Mouse (Mus musculus) midbrain, embryonic 13.5 days (tissue): ENCODE results near the gene BC003965. TPM values are rescaled to one million over a fixed set of nuclear protein-coding genes. Genes with fewer than 3 reads are reported as not detected.

Source experiments
- ATAC-seq: fragments of 200-750 bp; cut with Nextera tagmentation; 2 replicates; pipeline ENCODE4 v1.8.0; 2017; ENCODE audit warnings: mild to moderate bottlenecking, moderate TSS enrichment, moderate library complexity
- H3K27ac ChIP-seq: fragments of 300-500 bp; sonication (generic); 2 replicates; pipeline ENCODE4 v1.5.1; 2015; ENCODE audit warnings: inconsistent platforms, mild to moderate bottlenecking, moderate library complexity
- H3K27me3 ChIP-seq: fragments of 300-500 bp; sonication (generic); 2 replicates; pipeline ENCODE4 v1.6.1; 2015; ENCODE audit warnings: mild to moderate bottlenecking, inconsistent platforms
- H3K36me3 ChIP-seq: fragments of 300-500 bp; sonication (generic); 2 replicates; pipeline ENCODE4 v1.6.1; 2015; ENCODE audit warnings: mild to moderate bottlenecking, inconsistent platforms
- H3K4me1 ChIP-seq: fragments of 300-500 bp; sonication (generic); replicated peaks from 2 replicates; pipeline ENCODE4 v1.6.1; 2015; ENCODE audit warnings: inconsistent platforms
- H3K4me2 ChIP-seq: fragments of 300-500 bp; sonication (generic); replicated peaks from 2 replicates; pipeline ENCODE4 v1.6.1; 2015; ENCODE audit warnings: moderate library complexity, mild to moderate bottlenecking, inconsistent platforms
- H3K4me3 ChIP-seq: fragments of 300-500 bp; sonication (generic); replicated peaks from 2 replicates; pipeline ENCODE4 v1.5.1; 2015; ENCODE audit warnings: mild to moderate bottlenecking, inconsistent platforms
- H3K9ac ChIP-seq: fragments of 300-500 bp; sonication (generic); replicated peaks from 2 replicates; pipeline ENCODE4 v1.6.1; 2015; ENCODE audit warnings: mild to moderate bottlenecking, inconsistent platforms
- H3K9me3 ChIP-seq: fragments of 300-500 bp; sonication (generic); 2 replicates; pipeline ENCODE4 v1.6.1; 2016; ENCODE audit warnings: mild to moderate bottlenecking, inconsistent platforms
- WGBS: fragments of 180-500 bp; shearing (Covaris S2); methylation state at CpG from one replicate; pipeline ENCODE4 v1.1.7; 2015; 5-methylcytosine and 5-hydroxymethylcytosine counted together
- polyA plus RNA-seq: library from polyadenylated mRNA; unstranded; fragments of >200 nt; fragmentation: Nextera tagmentation; extraction: Ambion mirVana; gene quantifications from 2 replicates; pipeline ENCODE4 v1.2.1, GENCODE M21; 2015

The BC003965 gene
- polyA plus RNA-seq: 36.1 and 37.1 TPM in 2 replicates

DNA sequence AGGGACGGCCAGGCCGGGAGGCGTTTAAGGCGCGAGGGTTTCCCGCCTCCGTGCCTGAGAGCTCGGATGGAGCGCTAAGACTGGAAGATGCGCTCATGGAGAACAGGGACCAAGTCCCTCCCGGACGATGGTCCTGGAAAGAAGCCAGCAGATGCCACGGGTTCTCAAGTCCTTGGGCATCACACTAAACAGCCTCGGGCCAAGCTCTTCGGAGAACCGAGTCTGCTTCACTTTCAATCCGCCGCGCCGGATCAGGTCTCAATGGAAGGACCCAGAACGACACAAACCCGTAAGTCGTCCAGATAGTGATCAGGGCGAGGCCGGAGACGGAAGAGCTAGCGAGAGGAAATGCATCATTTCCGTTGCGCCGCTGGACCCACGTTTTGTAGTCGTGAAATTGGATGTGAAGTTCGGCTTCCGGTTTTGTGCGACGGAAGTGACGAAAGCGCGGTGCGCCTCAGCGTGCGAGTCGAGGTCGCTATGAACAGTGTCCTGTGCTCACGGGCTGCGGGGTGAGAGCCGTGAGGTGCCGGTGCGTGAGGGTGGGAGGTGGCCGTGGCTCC lies at the start of gene BC003965:
Gene BC003965 (plus strand): TSS at position 426 of the 563 bp plus-strand sequence.
- Histone ChIP-seq H3K4me1 (peaks cover 28% of the 10 kb centered on the region), H3K9ac (peak within 1 kb of the TSS; percentile 91), H3K36me3 (no peaks in the 10 kb centered on the region), H3K9me3 (no peaks in the 10 kb centered on the region), H3K27me3 (peaks cover 6% of the 10 kb centered on the region; the same call in 1 of the 2 replicates), H3K27ac (peak within 1 kb of the TSS; percentile 95), H3K4me3 (peak within 1 kb of the TSS; percentile 81), H3K4me2 (peak within 1 kb of the TSS; percentile 100)
- ATAC-seq: peak; percentile 88
- under 1% methylated on average over 50 of the region's 50 CpGs for WGBS

DNA sequence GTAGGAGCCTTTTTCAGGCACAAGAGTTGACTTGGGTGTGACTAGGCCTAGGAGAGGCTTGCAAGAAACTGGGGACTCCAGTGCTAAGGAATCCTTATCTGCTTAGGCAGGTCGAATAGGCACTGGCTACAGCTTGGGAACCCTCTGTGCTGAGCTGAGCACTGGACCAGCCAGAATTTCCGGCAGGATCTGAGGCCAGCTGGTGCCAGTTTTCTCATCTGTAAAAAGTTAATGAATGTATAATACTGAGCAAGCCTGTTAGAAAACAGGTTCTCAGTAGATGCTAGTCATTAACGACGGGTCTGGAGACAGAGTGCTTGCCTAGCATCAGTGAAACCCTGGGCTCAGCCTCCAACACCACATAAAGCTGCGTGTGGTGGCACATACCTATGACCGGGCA lies 48.7 kb upstream of the BC003965 start:
- Histone ChIP-seq H3K9ac (no peak overlapping the region; the same call in 1 of the 2 replicates), H3K9me3 (no peaks in the 10 kb centered on the region), H3K4me3 (no peak overlapping the region), H3K27ac (no peak overlapping the region), H3K4me1 (peaks cover 22% of the 10 kb centered on the region), H3K4me2 (no peak overlapping the region), H3K36me3 (peaks cover 12% of the 10 kb centered on the region), H3K27me3 (no peaks in the 10 kb centered on the region)
- ATAC-seq: no peak
- 90% methylated on average over 6 of the region's 6 CpGs for WGBS

DNA sequence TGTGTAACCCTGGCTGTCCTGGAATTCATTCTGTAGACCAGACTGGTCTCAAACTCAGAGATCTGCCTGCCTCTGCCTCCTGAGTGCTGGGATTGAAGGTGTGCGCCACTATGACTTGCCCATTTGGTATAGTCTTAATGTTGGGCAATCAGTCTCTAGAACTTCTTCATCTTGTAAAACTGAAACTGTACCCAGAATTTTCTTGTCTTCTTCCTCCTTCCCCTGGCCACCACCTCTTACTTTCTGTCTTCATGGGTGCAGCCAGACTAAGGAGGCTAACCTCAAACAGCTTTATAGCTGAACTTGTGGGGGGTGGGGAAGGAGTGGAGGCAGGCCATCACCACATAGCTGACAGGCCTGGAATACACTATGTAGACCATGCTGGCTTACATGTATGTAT lies 45.6 kb upstream of the BC003965 start:
- Histone ChIP-seq H3K27ac (no peak overlapping the region), H3K9me3 (no peaks in the 10 kb centered on the region), H3K4me1 (peaks cover 18% of the 10 kb centered on the region), H3K9ac (0 out of 2 replicates have a peak overlapping the region, but pooled peaks have one; percentile 23), H3K4me2 (no peak overlapping the region), H3K27me3 (no peaks in the 10 kb centered on the region), H3K36me3 (peaks cover 18% of the 10 kb centered on the region), H3K4me3 (no peak overlapping the region)
- 100% methylated on average over 1 of the region's 1 CpGs for WGBS
- no peak for ATAC-seq

DNA sequence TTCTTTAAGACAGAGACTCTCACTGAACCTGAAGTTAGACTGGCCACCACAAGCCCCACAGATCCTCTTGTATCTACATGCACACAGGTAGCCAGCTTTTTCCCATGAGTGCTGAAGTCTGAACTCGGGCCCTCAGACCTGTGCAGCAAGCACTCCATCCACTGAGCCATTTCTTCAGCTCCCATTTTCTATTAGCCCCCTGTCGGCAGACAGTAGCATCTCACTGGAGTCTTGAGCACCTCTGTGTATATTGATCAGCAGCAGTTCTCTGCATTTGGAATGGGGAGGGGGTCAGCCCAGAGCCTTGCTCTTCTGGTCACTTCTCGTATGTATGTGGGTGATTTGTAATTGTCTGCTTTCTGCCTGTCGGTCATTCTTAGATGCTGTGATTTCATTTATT lies 44.4 kb upstream of the BC003965 start:
- WGBS: 70% methylated on average over 4 of the region's 4 CpGs
- Histone ChIP-seq H3K27me3 (no peaks in the 10 kb centered on the region), H3K9ac (no peak overlapping the region), H3K4me3 (no peak overlapping the region), H3K4me2 (no peak overlapping the region), H3K9me3 (no peaks in the 10 kb centered on the region), H3K36me3 (peaks cover 26% of the 10 kb centered on the region), H3K27ac (no peak overlapping the region), H3K4me1 (peaks cover 9% of the 10 kb centered on the region)
- ATAC-seq: no peak

DNA sequence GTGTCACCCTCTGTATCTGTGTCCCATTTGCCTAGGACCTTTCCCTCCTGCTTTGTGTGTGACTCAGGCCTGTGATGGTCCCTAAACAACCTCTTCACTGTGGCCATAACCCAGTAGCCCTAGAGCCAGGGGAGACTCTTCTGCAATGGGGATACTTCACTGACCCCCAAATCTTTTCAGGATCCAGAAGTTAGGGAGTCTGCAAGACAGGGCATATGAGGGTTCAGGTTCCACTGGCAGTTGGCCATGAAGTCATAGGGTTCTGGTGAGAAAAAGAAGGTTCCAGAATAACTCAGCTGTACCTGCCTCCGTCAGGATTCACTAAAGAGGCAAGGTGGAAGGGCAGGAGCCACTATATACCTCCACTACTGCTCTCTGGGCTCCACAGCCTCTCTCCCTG lies 22.2 kb upstream of the BC003965 start, which contains the start of gene Ccdc154:
Gene Ccdc154 (plus strand): TSS at position 301 of the 400 bp plus-strand sequence.
- no peak for ATAC-seq

DNA sequence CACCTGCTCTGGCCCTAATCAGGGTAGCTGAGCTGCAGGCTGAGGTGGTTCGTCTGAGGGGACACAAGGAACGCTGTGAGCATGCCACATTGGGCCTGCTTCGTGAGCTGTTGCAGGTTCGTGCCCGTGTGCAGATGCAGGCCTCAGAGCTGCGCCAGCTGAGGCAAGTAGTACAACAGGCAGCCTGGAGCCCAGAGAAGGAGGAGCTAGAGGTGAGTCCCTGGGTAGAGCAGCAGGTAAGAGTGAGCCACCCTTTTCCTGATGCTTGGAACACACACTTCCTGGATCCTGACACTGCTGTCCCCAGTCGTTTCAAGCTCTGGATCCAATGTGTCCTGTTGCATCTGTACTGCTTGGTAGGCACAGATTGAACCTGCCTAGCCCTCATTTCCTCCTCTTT lies 21.0 kb upstream of the BC003965 start:
- Histone ChIP-seq H3K36me3 (peaks cover 37% of the 10 kb centered on the region), H3K4me1 (no peaks in the 10 kb centered on the region), H3K27ac (no peak overlapping the region), H3K9me3 (no peaks in the 10 kb centered on the region), H3K9ac (no peak overlapping the region; the same call in 1 of the 2 replicates), H3K4me3 (no peak overlapping the region), H3K27me3 (no peaks in the 10 kb centered on the region), H3K4me2 (no peak overlapping the region)
- WGBS: 81% methylated on average over 7 of the region's 7 CpGs
- no peak for ATAC-seq

More for the DNA sequence above, 22.2 kb upstream of the BC003965 start, which contains the start of gene Ccdc154:
- Histone ChIP-seq H3K27ac (no peak within 1 kb of the TSS), H3K4me2 (no peak within 1 kb of the TSS), H3K9ac (no peak within 1 kb of the TSS; the same call in 1 of the 2 replicates), H3K27me3 (no peaks in the 10 kb centered on the region), H3K4me3 (no peak within 1 kb of the TSS), H3K36me3 (peaks cover 48% of the 10 kb centered on the region), H3K4me1 (no peaks in the 10 kb centered on the region), H3K9me3 (no peaks in the 10 kb centered on the region)
- 94% methylated on average over 1 of the region's 1 CpGs for WGBS

DNA sequence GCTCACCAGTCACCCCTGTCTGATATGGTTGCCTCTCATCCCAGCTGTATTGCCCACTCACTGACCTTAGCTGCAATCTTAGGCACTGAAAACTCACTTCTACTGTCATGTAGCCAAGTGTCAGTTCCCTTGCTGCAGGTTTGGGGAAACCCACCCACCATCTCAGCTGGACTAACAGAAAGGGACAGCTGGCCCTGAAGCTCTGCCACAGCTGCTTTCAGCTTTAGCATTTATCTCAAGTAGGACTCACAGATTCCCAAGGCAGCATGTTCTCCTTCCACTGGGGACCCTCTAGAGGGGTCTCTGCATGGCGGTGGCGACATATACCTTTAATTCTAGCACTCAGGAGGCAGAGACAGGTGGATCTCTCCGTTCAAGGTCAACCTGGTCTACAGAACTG lies 19.6 kb upstream of the BC003965 start:
- ATAC-seq: no peak
- Histone ChIP-seq H3K9ac (no peak overlapping the region), H3K4me3 (no peak overlapping the region), H3K4me1 (no peaks in the 10 kb centered on the region), H3K27ac (no peak overlapping the region), H3K36me3 (peaks cover 25% of the 10 kb centered on the region), H3K27me3 (no peaks in the 10 kb centered on the region), H3K4me2 (no peak overlapping the region), H3K9me3 (no peaks in the 10 kb centered on the region)
- 84% methylated on average over 3 of the region's 3 CpGs for WGBS

DNA sequence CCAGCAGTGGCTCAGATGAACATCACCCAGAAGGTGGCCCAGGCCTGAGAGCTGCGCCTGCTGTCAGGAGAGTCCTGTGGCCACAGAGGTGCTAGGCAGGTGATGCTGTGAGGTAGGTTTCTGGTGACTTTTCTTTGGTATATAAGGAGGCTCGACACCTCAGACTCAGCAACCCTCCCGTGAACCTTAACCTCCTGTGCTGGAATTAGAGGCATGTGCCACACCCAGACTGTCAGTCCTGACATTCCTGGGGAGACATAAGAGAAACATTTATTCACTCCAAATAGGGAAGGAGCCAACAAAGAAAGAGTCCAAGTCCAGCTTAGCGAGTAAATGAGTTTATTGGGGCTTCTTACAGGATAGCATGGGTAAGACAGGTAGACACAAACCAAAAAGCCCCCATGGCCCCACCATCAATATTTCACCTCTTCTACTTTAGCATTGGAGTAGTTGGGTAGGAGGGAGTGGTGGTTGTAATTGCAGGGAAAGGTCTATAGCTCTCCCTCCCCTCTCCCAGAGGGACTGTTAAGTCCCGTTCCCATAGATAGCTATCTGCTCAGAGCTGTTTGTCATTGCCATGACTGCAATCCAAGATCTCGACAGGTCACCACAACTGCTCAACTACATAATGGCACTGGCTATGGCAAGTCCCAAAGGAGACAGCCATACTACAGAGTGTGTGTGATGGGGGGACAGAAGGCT lies 18.2 kb upstream of the BC003965 start:
- ATAC-seq: no peak
- Histone ChIP-seq H3K9me3 (no peaks in the 10 kb centered on the region), H3K36me3 (peaks cover 12% of the 10 kb centered on the region), H3K4me2 (no peak overlapping the region), H3K9ac (no peak overlapping the region), H3K27ac (no peak overlapping the region), H3K4me3 (no peak overlapping the region), H3K27me3 (no peaks in the 10 kb centered on the region), H3K4me1 (no peaks in the 10 kb centered on the region)
- 77% methylated on average over 6 of the region's 6 CpGs for WGBS

DNA sequence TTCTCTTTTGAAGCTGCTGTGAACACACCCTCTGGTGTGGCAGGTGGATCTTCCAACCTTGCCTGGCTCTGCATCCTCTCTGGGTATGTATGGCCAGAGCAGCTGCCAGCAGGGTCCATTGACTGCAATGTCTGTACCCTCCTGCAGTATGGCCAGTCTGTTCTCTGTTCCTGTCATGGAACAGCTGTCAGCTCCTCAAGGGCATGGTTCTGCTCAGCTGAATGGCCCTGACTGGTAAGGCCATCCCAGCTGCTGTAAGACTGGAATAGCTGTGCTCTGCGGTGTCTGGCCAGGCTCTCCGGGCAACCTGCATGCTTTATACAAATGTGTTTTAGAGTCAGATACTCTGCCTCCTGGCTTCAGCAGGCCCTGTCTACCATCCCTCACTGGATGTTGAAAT lies 14.6 kb upstream of the BC003965 start:
- no peaks in the 10 kb centered on the region for H3K36me3 ChIP-seq
- H3K27ac ChIP-seq: no peak overlapping the region
- H3K4me2 ChIP-seq: no peak overlapping the region
- no peak for ATAC-seq
- no peaks in the 10 kb centered on the region for H3K9me3 ChIP-seq
- H3K9ac ChIP-seq: no peak overlapping the region
- WGBS: 90% methylated on average over 2 of the region's 2 CpGs
- no peak overlapping the region for H3K4me3 ChIP-seq
- no peaks in the 10 kb centered on the region for H3K27me3 ChIP-seq
- no peaks in the 10 kb centered on the region for H3K4me1 ChIP-seq

DNA sequence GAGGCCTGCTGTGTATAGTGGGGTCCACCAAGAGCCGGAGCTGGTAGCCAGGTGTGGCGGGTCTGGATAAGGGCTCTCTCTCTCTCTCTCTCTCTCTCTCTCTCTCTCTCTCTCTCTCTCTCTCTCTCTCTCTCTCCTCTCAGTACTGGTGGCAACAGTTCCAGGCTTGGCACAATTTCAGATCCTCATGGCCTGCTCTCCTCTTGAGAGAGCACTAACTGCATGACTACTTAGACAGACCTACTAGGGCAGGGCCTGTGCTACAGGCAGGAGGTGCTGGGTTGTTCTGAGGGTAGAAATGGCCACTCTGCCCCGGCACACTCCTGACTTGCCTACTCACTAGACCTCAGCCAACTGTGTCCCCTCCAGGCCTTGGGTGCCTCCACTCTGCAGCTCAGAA lies 11.8 kb upstream of the BC003965 start:
- WGBS: 90% methylated on average over 3 of the region's 3 CpGs
- ATAC-seq: no peak
- H3K9ac ChIP-seq: no peak overlapping the region
- H3K9me3 ChIP-seq: no peaks in the 10 kb centered on the region
- H3K27me3 ChIP-seq: no peaks in the 10 kb centered on the region
- H3K4me3 ChIP-seq: no peak overlapping the region
- H3K27ac ChIP-seq: no peak overlapping the region
- H3K4me2 ChIP-seq: no peak overlapping the region
- H3K36me3 ChIP-seq: no peaks in the 10 kb centered on the region
- no peaks in the 10 kb centered on the region for H3K4me1 ChIP-seq

DNA sequence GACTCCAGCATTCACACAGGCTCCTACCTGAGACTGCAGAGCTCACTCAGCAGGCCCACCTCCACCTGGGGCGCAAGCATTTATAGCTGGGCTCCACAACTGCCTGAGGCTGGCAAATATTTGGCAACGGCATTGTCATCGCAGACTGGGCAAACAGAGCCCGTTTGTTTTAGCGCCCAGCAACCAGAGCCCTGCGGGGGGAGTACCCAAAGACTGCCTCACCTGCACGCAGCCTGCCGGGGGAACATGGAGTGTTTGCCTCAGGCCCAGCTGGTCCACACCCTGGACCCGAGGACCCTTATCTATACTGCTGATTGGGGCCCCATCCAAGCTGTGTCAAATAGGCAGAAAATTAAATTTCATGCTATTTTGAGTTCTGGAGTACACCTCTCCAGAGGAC lies 8.9 kb upstream of the BC003965 start, which contains the start of gene Gm38655:
Gene Gm38655 (minus strand): TSS at position 61 of the 400 bp plus-strand sequence.
- 71% methylated on average over 9 of the region's 9 CpGs for WGBS
- Histone ChIP-seq H3K4me3 (no peak within 1 kb of the TSS), H3K27ac (no peak within 1 kb of the TSS), H3K9ac (no peak within 1 kb of the TSS), H3K36me3 (no peaks in the 10 kb centered on the region), H3K27me3 (0 out of 2 replicates have a peak, but pooled peaks cover 10% of the 10 kb centered on the region), H3K4me2 (no peak within 1 kb of the TSS), H3K4me1 (no peaks in the 10 kb centered on the region), H3K9me3 (no peaks in the 10 kb centered on the region)
- ATAC-seq: no peak

DNA sequence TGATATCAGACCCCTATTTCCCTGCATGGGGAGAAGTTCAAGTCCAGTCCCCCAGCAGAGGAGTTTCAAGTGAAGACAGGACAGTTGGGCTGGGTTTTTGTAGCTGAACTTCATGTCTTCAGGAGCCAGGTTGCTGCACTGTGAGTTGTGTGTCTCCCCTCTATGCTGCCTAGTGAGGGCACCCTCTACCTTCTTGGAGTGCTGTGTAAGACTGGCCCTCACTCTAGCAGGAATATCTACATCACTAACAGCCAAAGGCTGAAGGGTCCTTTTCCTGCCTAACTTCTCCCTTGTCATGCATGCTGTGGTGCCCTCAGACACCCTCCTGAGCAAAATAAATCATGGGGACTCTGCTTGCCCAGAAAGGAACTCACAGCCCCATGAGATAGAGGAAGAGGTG lies 1.1 kb upstream of the BC003965 start:
- peak overlapping the region; percentile 100 for H3K4me2 ChIP-seq
- no peaks in the 10 kb centered on the region for H3K9me3 ChIP-seq
- peak overlapping the region; percentile 81 for H3K4me3 ChIP-seq
- H3K27ac ChIP-seq: peak overlapping the region; percentile 95; the same call in 1 of the 2 replicates
- no peaks in the 10 kb centered on the region for H3K36me3 ChIP-seq
- H3K9ac ChIP-seq: peak overlapping the region; percentile 91
- H3K4me1 ChIP-seq: peaks cover 24% of the 10 kb centered on the region
- peaks cover 10% of the 10 kb centered on the region; the same call in 1 of the 2 replicates for H3K27me3 ChIP-seq
- no peak for ATAC-seq
